Mouse (Mus musculus) mouse trophoblast stem cell (cell line): ENCODE measurements around the gene Lpcat4.
"Not testable (repeated sequence)": the region's sequence is repeated elsewhere in the genome, so short reads cannot be mapped to it uniquely, and the experiment has no call there.

ENCODE experiments used
- in situ Hi-C, 2 experiments: fragments of 300-500 bp; cut with MseI, MboI; formaldehyde crosslinking; loops; 2 replicates in 1 of 2; 3 replicates in 1 of 2; pipeline ENCODE4 v1.15.1; 2025

Lpcat4 gene

DNA sequence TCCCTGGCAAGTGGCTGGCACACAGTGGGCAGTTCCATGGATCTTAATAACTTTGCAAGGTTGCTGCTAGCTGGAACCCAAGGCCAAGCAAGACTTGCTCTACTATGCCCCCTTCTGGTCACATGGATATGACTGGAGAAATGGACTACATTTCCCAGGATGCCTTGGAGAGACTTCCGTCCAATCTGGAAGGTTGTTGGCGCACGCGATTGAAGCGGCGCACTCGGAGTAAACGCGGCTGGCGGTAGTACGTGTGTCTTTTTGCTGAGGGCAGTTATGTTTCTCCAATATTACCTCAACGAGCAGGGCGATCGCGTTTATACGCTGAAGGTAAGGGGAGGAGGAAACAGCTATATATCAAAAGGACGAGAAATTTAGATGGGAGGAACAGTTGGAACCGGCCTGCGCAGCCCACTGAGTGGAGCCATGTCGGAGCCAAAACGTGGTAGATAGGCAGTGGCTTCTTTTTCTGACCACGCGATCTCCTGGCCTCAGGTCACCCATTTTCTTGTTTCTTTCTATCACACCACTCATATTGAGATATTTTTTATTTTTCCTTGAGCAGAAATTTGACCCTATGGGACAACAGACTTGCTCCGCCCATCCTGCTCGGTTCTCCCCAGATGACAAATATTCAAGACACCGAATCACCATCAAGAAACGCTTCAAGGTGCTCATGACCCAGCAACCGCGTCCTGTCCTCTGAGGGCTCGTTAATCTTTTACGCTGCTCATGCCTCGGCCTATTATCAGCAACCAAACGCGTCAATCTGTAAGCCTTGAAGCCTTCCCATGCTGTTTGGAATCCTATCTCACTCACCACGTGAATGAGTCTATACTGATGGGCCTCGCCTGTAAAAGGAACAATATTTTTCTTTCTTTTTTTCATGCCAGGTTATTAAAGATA, 22.7 kb downstream of the Lpcat4 start, which contains the start of gene Nop10:
TSS of gene Nop10 (plus strand) at position 179 of the 906 bp plus-strand sequence.
- in situ Hi-C loops, result no loop called here

- in situ Hi-C loops, result no loop called here
These were observed 23.6 kb downstream of the Lpcat4 start for GRCm38 (mm10) chr2:112262779-112263295.

DNA sequence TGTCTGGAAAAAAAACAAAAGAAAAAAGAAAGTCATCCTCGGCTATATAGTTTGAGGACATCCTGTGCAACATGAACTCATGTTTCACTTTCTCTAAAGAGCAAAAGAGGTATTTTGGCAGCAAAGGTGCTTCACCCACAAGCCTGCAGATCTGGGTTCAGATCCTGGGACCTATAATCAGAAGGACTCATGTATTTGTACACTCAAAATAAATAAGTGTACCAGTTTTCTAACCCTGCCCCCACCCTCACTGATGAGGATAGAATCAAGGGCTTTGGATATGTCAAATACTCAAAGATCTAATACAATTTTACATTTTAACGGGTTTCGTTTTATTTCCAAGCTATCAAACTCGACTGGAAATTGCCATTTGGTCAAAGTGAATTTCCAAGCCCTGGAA, 25.1 kb downstream of the Lpcat4 start:
- in situ Hi-C loops, result no loop called here

DNA sequence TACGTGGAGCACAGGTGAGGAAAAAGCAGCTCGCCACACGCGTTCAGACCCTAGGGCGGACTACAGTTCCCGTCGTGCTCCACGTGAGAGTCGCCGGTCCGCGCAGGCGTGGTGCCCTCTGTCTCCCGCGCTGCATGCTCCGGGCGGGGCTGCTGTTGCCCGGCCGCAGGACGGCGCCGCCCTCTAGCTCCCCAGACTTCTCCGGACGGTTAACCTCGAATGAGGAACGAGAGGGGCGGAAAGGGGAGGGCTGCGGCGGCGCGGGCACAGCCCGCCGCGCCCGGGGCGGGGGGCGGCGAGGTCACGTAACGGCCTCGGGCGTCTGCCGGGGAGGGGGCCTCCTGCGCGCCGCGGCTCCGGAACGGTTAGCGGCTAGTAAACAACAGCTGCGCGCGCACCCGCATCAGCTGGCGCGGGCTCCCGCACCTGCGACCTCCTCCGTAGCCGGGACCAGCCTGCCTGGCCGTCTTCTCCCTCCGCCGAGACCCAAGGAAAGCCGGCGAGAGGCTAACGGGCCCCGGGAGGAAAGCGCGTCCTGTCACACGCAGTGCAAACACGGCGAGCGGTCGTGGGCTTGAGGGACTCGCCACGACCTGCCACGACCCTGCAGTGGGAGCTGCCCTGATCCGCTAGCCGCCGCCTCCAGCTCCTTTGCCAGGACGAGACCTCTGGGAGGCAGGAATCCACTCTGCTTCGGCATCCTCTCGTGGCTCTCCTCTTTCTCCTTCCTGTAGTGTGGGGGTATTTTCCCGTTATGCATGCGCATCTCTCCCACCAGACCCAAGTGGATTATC, 26.4 kb downstream of the Lpcat4 start, which contains the start of gene Slc12a6:
TSS of gene Slc12a6 (plus strand) at position 378 of the 794 bp plus-strand sequence.
- in situ Hi-C loops, result no loop called here

- in situ Hi-C loops, result no loop called here
These were observed 26.9 kb downstream of the Lpcat4 start, which contains the start of gene Gm21985 for GRCm38 (mm10) chr2:112266242-112266592. Gene Gm21985, plus strand, starts transcription at chr2:112266314.

DNA sequence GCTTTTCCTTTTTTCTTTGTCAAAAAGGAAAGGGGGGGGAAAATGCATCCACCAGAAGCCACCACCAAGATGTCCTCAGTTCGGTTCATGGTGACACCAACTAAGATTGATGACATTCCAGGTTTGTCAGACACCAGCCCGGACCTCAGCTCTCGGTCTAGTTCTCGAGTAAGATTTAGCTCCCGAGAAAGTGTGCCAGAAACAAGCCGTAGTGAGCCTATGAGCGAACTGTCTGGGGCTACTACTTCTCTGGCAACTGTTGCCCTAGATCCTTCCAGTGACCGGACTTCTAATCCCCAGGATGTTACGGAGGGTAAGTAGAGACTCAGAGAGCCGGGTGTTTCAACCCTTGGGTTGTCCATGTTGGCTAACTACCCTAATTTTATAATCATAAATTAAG, 27.5 kb downstream of the Lpcat4 start:
- in situ Hi-C loops, result no loop called here

- in situ Hi-C loops, result no loop called here
These were observed 28.4 kb downstream of the Lpcat4 start for GRCm38 (mm10) chr2:112267547-112268269.

DNA sequence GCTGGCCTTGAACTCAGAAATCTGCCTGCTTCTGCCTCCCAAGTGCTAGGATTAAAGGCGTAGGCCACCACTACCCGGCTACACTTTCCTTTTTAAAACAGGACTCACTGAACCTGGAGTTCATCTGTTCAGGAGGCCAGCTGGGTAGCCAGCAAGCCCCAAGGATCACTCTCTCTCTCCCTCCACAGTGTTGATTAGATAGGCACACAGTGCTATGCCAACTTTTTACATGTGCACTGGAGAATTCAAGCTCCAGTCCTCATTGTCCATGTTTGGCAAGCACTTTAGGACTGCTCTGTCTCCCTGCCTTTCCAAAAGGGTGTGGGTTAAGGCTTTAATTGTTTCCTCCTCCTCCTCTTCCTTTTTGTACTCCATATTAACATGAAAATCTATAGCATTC, 30.7 kb downstream of the Lpcat4 start:
- in situ Hi-C loops, result no loop called here

DNA sequence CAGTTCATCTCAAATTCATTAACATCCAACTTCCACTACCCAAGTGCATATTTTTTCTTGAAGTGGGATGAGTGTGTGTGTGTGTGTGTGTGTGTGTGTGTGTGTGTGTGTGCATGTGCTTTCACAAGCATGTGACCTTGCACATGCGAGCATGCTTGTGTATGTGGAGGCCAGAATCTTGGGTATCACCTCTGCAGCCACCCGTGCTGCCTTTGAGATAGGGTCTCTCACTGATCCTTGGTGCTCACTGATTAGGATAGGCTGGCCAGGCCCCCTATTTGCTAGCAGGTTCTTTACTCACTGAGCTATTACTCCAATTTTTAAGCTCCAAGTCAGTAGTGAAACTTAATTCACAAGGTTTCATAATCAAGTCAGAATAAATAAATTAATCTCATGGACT, 33.6 kb downstream of the Lpcat4 start:
- in situ Hi-C loops, result no loop called here

GRCm38 (mm10) chr2:112273474-112273873, 34.2 kb downstream of the Lpcat4 start:
- in situ Hi-C loops, result no loop called here

GRCm38 (mm10) chr2:112276870-112277269, 37.6 kb downstream of the Lpcat4 start:
- in situ Hi-C loops, result no loop called here

DNA sequence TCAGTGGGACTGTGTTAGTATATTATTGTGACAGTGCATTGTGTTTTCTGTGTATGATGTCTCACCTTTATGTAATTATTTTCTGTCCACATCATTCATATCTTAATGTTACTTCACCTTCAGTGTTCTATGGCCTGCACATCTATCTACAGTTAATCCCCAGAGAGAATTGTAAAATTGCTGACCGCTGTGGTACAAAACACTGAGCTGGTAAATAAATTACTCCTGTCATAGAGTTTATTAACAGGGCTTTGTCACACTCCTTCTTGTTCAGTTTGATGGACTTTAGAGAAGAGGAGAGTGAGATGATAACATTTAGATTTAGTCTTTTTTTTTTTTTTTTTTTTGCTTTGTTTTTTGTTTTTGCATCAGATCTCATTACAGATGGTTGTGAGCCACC, 43.6 kb downstream of the Lpcat4 start:
- in situ Hi-C loops, result no loop called here

- in situ Hi-C loops, result no loop called here
These were observed 45.2 kb downstream of the Lpcat4 start for GRCm38 (mm10) chr2:112284363-112285030.

DNA sequence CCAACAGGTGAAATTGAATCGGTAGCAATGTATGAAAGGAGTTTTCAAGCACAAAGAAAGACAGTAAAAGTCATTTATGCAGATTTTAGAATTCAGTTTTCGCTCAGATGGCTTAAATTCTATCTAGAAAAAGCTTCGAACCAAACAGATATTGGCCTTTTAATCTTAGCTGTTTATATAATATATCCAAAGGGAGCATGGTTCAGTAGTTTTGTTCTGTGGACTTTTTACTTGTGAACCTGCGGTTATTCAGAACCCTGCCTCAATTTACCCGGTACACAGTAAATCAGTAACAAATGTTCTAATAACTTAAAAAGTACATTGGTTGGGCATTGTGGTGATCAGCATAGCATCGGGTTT, 45.7 kb downstream of the Lpcat4 start:
- in situ Hi-C loops, result no loop called here

DNA sequence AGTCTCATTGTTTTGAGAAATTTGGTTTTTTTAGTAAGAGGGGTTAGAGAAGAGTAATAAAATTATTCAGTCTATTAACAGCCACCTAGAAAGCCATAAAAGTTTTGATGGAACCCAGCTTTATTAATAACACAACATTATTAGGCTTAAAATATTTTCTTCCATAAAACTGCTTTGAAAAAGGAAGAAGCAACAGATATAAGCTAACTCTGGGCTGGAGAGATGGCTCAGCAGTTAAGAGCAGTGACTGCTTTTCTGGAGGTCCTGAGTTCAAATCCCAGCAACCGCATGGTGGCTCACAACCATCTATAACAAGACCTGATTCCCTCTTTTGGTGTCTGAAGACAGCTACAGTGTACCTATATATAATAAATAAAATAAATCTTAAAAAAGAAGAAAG, 46.8 kb downstream of the Lpcat4 start:
- in situ Hi-C loops, result not testable (repeated sequence)

GRCm38 (mm10) chr2:112287059-112287458, 47.8 kb downstream of the Lpcat4 start:
- in situ Hi-C loops, result no loop called here

DNA sequence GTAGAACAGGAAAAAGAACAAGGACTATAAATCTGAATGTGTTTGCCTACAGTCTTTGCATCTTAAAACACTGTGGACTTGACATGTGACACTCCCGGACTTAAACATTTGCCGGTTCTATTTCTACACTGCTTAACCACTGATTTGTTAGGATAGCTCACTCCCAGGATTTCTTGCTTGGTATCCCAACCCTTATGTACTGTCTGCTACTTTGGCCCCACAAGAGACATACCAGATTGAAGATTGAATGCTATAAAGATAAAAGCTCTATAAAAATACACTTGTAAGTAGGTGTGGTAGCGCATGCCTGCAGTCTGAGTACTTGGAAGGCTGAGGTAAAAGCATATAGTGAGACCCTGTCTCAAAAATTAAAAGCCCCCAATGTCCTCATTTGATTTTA, 50.2 kb downstream of the Lpcat4 start:
- in situ Hi-C loops, result no loop called here

GRCm38 (mm10) chr2:112292823-112293222, 53.6 kb downstream of the Lpcat4 start:
- in situ Hi-C loops, result no loop called here

DNA sequence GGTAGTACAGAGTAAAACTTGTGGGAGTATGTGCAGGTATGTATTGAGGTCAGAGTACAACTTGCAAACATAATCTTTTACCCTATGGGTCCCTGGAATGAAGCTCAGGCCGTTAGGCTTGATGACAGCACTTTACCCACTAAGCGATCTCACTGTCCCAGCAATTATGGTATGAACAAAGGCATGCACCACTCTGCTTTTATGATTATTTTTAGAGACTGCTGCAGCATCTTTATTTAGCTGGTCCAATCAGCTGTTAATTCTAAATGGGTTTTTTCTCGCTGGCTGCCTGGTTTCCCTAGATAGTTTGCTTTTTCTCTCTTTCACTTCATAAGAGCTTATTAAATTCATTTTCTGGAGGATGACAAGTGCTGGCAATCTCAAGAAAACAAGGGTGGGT, 56.9 kb downstream of the Lpcat4 start:
- in situ Hi-C loops, result no loop called here
